Comparison of ENCODE assay signal across 26 mouse cellular contexts in genomic region chr3:139088526-139088925, GRCm38 (mm10).
"Had no signal": no experiment of that assay in that cellular context is flagged by ENCODE, and none has a peak within 500 bp of the region (broad histone marks: within the 10 kb centered on the region; RNA-seq: fewer than 3 reads in every experiment).

No protein-coding gene starts in this region.

- H3K9ac ChIP-seq: heart, embryonic 12.5 days; hindbrain, embryonic 12.5 days; hindbrain, embryonic 15.5 days; kidney, embryonic 15.5 days; limb, embryonic 13.5 days; limb, embryonic 15.5 days; liver, embryonic 12.5 days; liver, embryonic 14.5 days had no signal

- H3K36me3 ChIP-seq: heart, embryonic 10.5 days; heart, embryonic 12.5 days; hindbrain, embryonic 10.5 days; hindbrain, embryonic 12.5 days; hindbrain, embryonic 15.5 days; kidney, embryonic 15.5 days; limb, embryonic 13.5 days; limb, embryonic 15.5 days; liver, embryonic 12.5 days had no signal

- DNase-seq: gastrocnemius, adult 2 months; gastrocnemius, postnatal 10 days; gastrocnemius, postnatal 25 days; heart, adult 18-20 months; heart, postnatal 10 days; heart, postnatal 4 days; kidney, adult 11 months; kidney, adult 2 months; kidney, adult 9 months; kidney, postnatal 14 days; kidney, postnatal 36 days; layer of hippocampus, adult 9-11 months; layer of hippocampus, postnatal 36 days had no signal

- ATAC-seq: hindbrain, postnatal 0 days; intestine, embryonic 16.5 days; liver, embryonic 12.5 days had no signal

- H3K9me3 ChIP-seq: hindbrain, embryonic 15.5 days; liver, embryonic 12.5 days had no signal

- H3K27ac ChIP-seq: gastrocnemius, adult 2 months; heart, embryonic 10.5 days; hindbrain, embryonic 10.5 days; hindbrain, embryonic 12.5 days; hindbrain, embryonic 15.5 days; hindbrain, postnatal 0 days; kidney, embryonic 15.5 days; kidney, postnatal 0 days; limb, embryonic 13.5 days; limb, embryonic 15.5 days; liver, embryonic 12.5 days; liver, embryonic 14.5 days had no signal

- H3K4me3 ChIP-seq: gastrocnemius, adult 2 months; heart, embryonic 10.5 days; heart, embryonic 12.5 days; hindbrain, embryonic 10.5 days; hindbrain, embryonic 12.5 days; hindbrain, embryonic 15.5 days; kidney, embryonic 15.5 days; limb, embryonic 13.5 days; limb, embryonic 15.5 days; liver, embryonic 12.5 days had no signal

- H3K4me2 ChIP-seq: heart, embryonic 12.5 days; hindbrain, embryonic 12.5 days; hindbrain, embryonic 15.5 days; kidney, embryonic 15.5 days; limb, embryonic 13.5 days; limb, embryonic 15.5 days; liver, embryonic 12.5 days had no signal

- H3K27me3 ChIP-seq: heart, embryonic 12.5 days; hindbrain, embryonic 12.5 days; hindbrain, embryonic 15.5 days; kidney, embryonic 15.5 days; limb, embryonic 13.5 days; limb, embryonic 15.5 days; liver, embryonic 12.5 days had no signal

- H3K4me1 ChIP-seq: heart, embryonic 10.5 days; heart, embryonic 12.5 days; hindbrain, embryonic 10.5 days; hindbrain, embryonic 12.5 days; hindbrain, embryonic 15.5 days; kidney, embryonic 15.5 days; limb, embryonic 13.5 days; limb, embryonic 15.5 days; liver, embryonic 12.5 days had no signal
